Mouse (Mus musculus): ENCODE results near the gene C2cd3. TPM values are rescaled to one million over a fixed set of nuclear protein-coding genes. Genes with fewer than 3 reads are reported as not detected.

The C2cd3 gene
- polyA plus RNA-seq, 1 experiment from 2014 or later: 38.9 TPM

DNA sequence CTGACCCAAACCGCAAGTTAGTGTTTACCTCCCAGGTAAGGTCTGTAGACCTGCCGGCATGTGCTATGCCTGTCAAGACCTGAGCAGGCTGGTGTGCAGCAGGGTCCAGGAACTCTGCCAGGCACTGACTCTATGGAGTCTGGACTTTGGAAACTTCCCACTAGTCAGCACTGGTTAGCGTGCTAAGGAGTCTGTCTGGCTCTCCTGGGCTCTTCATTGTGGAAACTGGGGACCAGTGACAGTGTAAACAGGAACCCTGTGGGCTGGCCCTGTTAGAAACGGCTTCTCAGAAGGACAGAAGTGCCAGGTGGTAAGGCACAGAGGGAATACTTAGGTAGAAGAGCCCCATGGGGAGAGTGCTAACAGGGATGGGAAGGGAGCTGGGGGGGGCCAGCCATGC, 93.2 kb downstream of the C2cd3 start:
- no peak for DNase-seq (ENCODE audit: extremely low spot score, low spot score)
- Histone ChIP-seq H3K27ac (peak overlapping the region; percentile 65), H3K36me3 (replicated peaks) (peaks cover 98% of the 10 kb centered on the region), H3K4me3 (no peak overlapping the region; the same call in 1 of the 2 replicates), H3K9me3 (no peaks in the 10 kb centered on the region), H3K27me3 (ENCODE audit: poor library complexity, severe bottlenecking) (no peaks in the 10 kb centered on the region), H3K4me1 (no peaks in the 10 kb centered on the region)
- WGBS: 90% methylated on average over 4 of the region's 4 CpGs

DNA sequence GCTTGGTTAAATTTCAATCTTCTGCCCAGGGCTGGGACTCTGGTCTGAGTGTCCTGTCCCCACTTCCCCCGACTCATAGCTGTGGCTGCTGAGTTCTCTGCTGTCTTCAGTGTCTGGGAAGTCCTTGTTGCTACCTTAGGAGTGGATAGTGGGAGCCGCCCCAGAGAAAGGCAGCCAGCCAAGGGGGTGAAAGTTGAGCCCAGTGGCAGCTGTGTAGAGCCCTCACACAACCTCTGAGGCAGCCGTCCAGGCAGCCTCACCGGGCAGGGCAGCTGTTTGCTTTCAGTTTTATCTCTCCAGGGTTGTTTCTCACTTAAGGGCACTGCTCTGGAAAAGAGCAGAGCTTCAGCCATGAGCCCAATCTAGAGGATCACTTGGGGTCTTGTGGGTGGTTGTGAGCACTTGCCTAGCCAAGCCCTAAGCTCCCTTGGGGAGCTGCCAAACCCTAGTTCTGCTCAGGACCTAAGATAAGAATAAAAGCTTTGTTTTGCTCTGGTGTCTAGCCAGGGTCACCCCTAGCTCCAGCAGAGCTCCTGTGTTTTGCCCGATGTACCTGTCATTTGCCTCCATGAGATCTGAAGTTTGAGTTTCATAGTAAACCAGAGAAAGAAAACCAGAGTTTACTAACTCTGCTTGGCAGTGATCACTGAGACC, 93.8 kb downstream of the C2cd3 start:
- 83% methylated on average over 5 of the region's 5 CpGs for WGBS
- peak overlapping the region; percentile 65 for H3K27ac ChIP-seq

GRCm38 (mm10) chr7:100466781-100467510, 94.9 kb downstream of the C2cd3 start:
- no peaks in the 10 kb centered on the region for H3K9me3 ChIP-seq
- no peaks in the 10 kb centered on the region for H3K4me1 ChIP-seq
- no peaks in the 10 kb centered on the region for H3K27me3 ChIP-seq (ENCODE audit: poor library complexity, severe bottlenecking)
- 88% methylated on average over 11 of the region's 11 CpGs for WGBS
- no peak for DNase-seq (ENCODE audit: extremely low spot score, low spot score)
- H3K36me3 ChIP-seq (replicated peaks): peaks cover 91% of the 10 kb centered on the region
- H3K4me3 ChIP-seq: no peak overlapping the region
- H3K27ac ChIP-seq: 0 out of 2 replicates have a peak overlapping the region, but pooled peaks have one; percentile 35

More for the DNA sequence above, 93.8 kb downstream of the C2cd3 start:
- Histone ChIP-seq H3K4me1 (no peaks in the 10 kb centered on the region), H3K9me3 (no peaks in the 10 kb centered on the region), H3K4me3 (no peak overlapping the region), H3K36me3 (replicated peaks) (peaks cover 98% of the 10 kb centered on the region), H3K27me3 (ENCODE audit: poor library complexity, severe bottlenecking) (no peaks in the 10 kb centered on the region)
- DNase-seq (ENCODE audit: extremely low spot score, low spot score): no peak

DNA sequence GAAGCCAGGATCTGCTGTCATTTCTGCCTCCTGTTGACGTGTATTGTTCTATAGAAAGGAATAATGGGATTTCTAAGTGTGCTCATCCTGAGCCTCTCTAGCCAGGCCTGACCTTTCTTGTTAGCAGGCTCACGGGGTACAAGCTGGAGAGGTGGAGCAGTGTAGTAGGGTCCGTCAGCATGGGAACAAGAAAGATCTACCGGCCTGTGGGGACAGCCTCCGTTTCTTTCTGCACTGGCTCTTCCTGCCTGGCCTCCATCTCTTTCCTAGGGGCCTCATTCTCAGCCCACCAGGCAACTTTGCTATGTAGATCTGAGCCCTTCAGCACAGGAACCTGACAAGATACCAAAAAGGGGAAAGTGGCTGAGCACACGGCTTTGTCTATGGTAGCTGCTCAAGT, 96.7 kb downstream of the C2cd3 start:
- peaks cover 74% of the 10 kb centered on the region for H3K36me3 ChIP-seq (replicated peaks)
- no peak overlapping the region for H3K4me3 ChIP-seq
- H3K4me1 ChIP-seq: no peaks in the 10 kb centered on the region
- H3K9me3 ChIP-seq: no peaks in the 10 kb centered on the region
- DNase-seq (ENCODE audit: extremely low spot score, low spot score): no peak
- WGBS: 95% methylated on average over 6 of the region's 6 CpGs
- no peak overlapping the region for H3K27ac ChIP-seq
- H3K27me3 ChIP-seq (ENCODE audit: poor library complexity, severe bottlenecking): no peaks in the 10 kb centered on the region

DNA sequence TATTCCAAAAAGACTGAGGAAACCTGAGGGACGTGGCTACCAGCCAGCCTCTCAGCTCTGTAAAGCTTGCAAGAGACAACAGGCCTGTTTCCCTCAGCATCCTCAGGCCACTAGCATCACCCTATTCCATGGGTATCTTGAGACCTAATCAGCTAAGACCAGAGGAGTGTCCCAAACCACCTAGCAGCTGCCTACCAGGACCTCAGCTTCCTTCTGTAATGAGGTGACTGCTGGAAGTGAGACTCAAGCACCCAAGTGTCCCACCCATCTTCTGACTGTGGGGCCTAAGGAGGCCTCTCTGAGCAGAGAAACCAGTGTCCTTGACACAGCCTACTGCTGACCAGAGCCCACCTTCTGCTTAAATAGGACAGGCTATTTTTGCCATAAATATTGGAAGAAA, 97.5 kb downstream of the C2cd3 start:
- Histone ChIP-seq H3K4me1 (no peaks in the 10 kb centered on the region), H3K36me3 (replicated peaks) (peaks cover 66% of the 10 kb centered on the region), H3K4me3 (no peak overlapping the region), H3K27ac (no peak overlapping the region), H3K9me3 (no peaks in the 10 kb centered on the region), H3K27me3 (ENCODE audit: poor library complexity, severe bottlenecking) (no peaks in the 10 kb centered on the region)
- WGBS: 97% methylated on average over 1 of the region's 1 CpGs
- no peak for DNase-seq (ENCODE audit: extremely low spot score, low spot score)

- Histone ChIP-seq H3K27me3 (ENCODE audit: poor library complexity, severe bottlenecking) (no peaks in the 10 kb centered on the region), H3K4me3 (no peak overlapping the region), H3K4me1 (no peaks in the 10 kb centered on the region), H3K27ac (no peak overlapping the region), H3K9me3 (no peaks in the 10 kb centered on the region), H3K36me3 (replicated peaks) (peaks cover 52% of the 10 kb centered on the region)
- WGBS: 93% methylated on average over 11 of the region's 11 CpGs
- no peak for DNase-seq (ENCODE audit: extremely low spot score, low spot score)
Observed at GRCm38 (mm10) chr7:100470796-100471406, 98.9 kb downstream of the C2cd3 start.

- Histone ChIP-seq H3K4me3 (no peak overlapping the region), H3K27me3 (ENCODE audit: poor library complexity, severe bottlenecking) (no peaks in the 10 kb centered on the region), H3K4me1 (no peaks in the 10 kb centered on the region), H3K27ac (no peak overlapping the region), H3K9me3 (no peaks in the 10 kb centered on the region), H3K36me3 (replicated peaks) (peaks cover 48% of the 10 kb centered on the region)
- WGBS: 91% methylated on average over 1 of the region's 1 CpGs
- no peak for DNase-seq (ENCODE audit: extremely low spot score, low spot score)
Observed at GRCm38 (mm10) chr7:100471407-100471797, 99.4 kb downstream of the C2cd3 start.

GRCm38 (mm10) chr7:100472777-100473176, 100.7 kb downstream of the C2cd3 start, which contains the start of gene Ucp3:
TSS of gene Ucp3 (plus strand) at chr7:100472990.
- Histone ChIP-seq H3K4me1 (no peaks in the 10 kb centered on the region), H3K36me3 (replicated peaks) (peaks cover 34% of the 10 kb centered on the region), H3K27me3 (ENCODE audit: poor library complexity, severe bottlenecking) (no peaks in the 10 kb centered on the region), H3K4me3 (no peak within 1 kb of the TSS), H3K27ac (no peak within 1 kb of the TSS), H3K9me3 (no peaks in the 10 kb centered on the region)
- 86% methylated on average over 6 of the region's 6 CpGs for WGBS
- DNase-seq (ENCODE audit: extremely low spot score, low spot score): no peak

GRCm38 (mm10) chr7:100473846-100474454, 101.9 kb downstream of the C2cd3 start:
- H3K36me3 ChIP-seq (replicated peaks): peaks cover 23% of the 10 kb centered on the region
- no peaks in the 10 kb centered on the region for H3K4me1 ChIP-seq
- no peak overlapping the region for H3K4me3 ChIP-seq

GRCm38 (mm10) chr7:100474680-100475079, 102.6 kb downstream of the C2cd3 start:
- 0 out of 2 replicates have a peak, but pooled peaks cover 3% of the 10 kb centered on the region for H3K27me3 ChIP-seq (ENCODE audit: poor library complexity, severe bottlenecking)
- H3K4me1 ChIP-seq: no peaks in the 10 kb centered on the region
- 74% methylated on average over 1 of the region's 1 CpGs for WGBS
- no peak for DNase-seq (ENCODE audit: extremely low spot score, low spot score)
- H3K4me3 ChIP-seq: no peak overlapping the region
- H3K9me3 ChIP-seq: no peaks in the 10 kb centered on the region
- H3K36me3 ChIP-seq (replicated peaks): peaks cover 15% of the 10 kb centered on the region
- no peak overlapping the region for H3K27ac ChIP-seq

More at GRCm38 (mm10) chr7:100473846-100474454, 101.9 kb downstream of the C2cd3 start:
- Histone ChIP-seq H3K27me3 (ENCODE audit: poor library complexity, severe bottlenecking) (no peaks in the 10 kb centered on the region), H3K9me3 (no peaks in the 10 kb centered on the region), H3K27ac (no peak overlapping the region)
- no peak for DNase-seq (ENCODE audit: extremely low spot score, low spot score)
- 91% methylated on average over 9 of the region's 9 CpGs for WGBS

GRCm38 (mm10) chr7:100479100-100479822, 107.2 kb downstream of the C2cd3 start:
- no peak overlapping the region for H3K4me3 ChIP-seq

DNA sequence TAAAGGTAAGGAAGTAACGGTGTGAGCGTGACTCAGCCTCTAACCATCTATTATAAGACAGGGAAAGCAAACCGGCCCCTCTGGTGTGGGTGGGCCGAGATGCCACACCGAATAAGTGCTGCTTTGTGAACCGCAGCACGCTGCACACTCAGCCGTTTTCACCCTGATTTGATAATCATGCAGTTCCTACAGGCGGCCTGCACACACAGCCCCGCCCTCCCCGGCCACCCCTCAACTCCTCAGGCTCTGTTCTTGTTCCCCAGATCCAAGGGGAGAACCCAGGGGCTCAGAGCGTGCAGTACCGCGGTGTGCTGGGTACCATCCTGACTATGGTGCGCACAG, 107.8 kb downstream of the C2cd3 start:
- no peak for DNase-seq (ENCODE audit: extremely low spot score, low spot score)
- no peaks in the 10 kb centered on the region for H3K9me3 ChIP-seq
- 81% methylated on average over 15 of the region's 15 CpGs for WGBS
- H3K36me3 ChIP-seq (replicated peaks): no peaks in the 10 kb centered on the region
- H3K27me3 ChIP-seq (ENCODE audit: poor library complexity, severe bottlenecking): 0 out of 2 replicates have a peak, but pooled peaks cover 3% of the 10 kb centered on the region
- H3K4me3 ChIP-seq: no peak overlapping the region
- H3K4me1 ChIP-seq: peaks cover 5% of the 10 kb centered on the region; the same call in 1 of the 2 replicates
- no peak overlapping the region for H3K27ac ChIP-seq

More at GRCm38 (mm10) chr7:100479100-100479822, 107.2 kb downstream of the C2cd3 start:
- Histone ChIP-seq H3K27me3 (ENCODE audit: poor library complexity, severe bottlenecking) (0 out of 2 replicates have a peak, but pooled peaks cover 3% of the 10 kb centered on the region), H3K27ac (0 out of 2 replicates have a peak overlapping the region, but pooled peaks have one; percentile 25), H3K4me1 (peaks cover 5% of the 10 kb centered on the region; the same call in 1 of the 2 replicates), H3K36me3 (replicated peaks) (no peaks in the 10 kb centered on the region), H3K9me3 (no peaks in the 10 kb centered on the region)
- WGBS: 83% methylated on average over 20 of the region's 20 CpGs
- no peak for DNase-seq (ENCODE audit: extremely low spot score, low spot score)

Data from forebrain, embryonic 10.5 days (tissue).